Mouse (Mus musculus): ENCODE measurements around the gene Tjp3. TPM values are rescaled to one million over a fixed set of nuclear protein-coding genes. Genes with fewer than 3 reads are reported as not detected.

The Tjp3 gene
- 17.2 TPM for polyA plus RNA-seq (2017; shearing (Covaris generic))

DNA sequence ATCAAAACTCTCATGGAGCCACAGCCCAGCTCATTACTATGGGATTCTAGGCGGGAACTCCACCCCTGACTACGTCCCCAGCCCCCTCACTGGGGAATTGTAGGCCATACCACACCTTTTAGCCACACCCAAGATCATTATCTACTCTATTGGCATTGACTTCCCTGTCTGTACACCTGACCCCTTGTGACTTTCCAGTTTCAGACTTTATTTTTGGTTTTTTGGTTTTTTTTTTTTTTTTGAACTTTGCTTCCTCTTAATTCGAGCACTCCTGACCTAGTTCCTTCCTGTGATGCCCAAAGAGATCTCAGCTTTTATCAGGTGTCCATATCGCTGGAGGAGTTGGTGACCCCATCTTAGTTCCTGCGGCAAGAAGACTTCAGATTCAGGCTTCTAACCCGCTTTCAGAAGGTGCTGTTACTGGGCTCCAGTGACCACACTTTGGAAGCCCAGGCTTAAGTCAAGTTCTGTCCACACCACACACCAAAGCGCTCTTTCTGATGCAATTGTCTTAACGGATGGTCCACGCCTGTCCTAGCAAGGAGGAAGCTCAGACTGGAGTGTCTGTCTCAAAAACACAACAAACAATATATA, at the start of gene Tjp3:
TSS of gene Tjp3 (minus strand) at position 71 of the 594 bp plus-strand sequence.

DNA sequence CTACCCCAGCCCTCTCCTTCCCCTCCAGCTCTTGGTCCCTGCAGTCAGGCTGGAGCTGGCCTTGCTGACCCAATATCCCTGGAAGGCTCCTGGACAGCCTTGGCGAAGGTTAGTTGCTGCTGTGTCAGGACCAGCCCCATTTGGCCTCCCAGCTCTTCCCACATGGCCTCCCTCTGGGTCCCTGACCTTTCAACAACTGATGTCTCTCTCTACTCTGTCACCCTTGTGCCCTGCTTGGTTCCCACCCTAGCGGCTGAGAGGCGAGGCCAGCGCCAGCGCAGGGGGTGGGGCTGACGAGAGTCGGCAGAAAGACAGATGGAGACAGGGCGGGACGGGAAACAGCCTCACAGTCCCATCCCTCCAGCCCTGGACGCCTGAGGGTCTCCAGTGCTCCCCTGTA, 37.0 kb upstream of the Tjp3 start, which contains the start of gene Tbxa2r:
TSS of gene Tbxa2r (plus strand) at position 346 of the 400 bp plus-strand sequence.

DNA sequence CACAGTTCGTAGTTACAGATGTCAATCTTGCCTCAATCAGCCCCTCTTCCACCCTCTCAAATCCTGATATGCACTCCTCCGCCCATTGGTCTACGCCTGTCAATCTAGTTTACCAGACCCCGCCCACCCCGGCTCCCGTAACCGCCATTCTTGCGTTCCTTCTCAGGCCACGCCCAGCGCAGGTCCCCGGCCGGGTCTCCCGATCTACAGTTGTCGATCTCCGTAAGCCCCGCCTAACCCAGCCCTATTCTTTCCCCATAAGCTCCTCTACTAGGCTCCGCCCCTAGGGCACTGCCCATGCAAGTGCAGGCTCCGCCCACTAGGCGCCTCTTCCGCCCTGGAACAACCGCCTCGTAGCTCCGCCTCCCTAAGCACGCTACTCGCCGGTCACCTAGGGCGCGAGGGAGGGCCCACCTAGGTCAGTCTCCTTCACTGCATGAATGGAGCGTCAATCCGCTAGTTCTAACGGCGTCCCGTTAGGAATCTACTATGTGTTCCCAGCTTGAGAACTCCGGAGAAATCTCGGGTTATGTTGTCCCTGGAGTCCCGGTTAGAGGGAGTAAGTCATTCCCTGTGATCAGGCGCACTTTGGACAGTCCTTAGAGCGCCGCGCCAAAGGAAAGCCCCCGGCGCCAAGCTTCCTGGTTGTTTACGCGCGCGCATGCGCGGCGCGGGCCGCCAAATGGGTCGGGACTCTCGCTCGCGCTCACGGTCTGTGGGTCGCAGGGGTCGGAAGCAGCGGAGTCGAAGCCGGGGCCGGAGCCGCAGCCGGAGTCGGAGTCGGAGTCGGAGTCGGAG, 29.4 kb upstream of the Tjp3 start, which contains the start of gene Cactin:
TSS of gene Cactin (plus strand) at position 554 of the 798 bp plus-strand sequence.

DNA sequence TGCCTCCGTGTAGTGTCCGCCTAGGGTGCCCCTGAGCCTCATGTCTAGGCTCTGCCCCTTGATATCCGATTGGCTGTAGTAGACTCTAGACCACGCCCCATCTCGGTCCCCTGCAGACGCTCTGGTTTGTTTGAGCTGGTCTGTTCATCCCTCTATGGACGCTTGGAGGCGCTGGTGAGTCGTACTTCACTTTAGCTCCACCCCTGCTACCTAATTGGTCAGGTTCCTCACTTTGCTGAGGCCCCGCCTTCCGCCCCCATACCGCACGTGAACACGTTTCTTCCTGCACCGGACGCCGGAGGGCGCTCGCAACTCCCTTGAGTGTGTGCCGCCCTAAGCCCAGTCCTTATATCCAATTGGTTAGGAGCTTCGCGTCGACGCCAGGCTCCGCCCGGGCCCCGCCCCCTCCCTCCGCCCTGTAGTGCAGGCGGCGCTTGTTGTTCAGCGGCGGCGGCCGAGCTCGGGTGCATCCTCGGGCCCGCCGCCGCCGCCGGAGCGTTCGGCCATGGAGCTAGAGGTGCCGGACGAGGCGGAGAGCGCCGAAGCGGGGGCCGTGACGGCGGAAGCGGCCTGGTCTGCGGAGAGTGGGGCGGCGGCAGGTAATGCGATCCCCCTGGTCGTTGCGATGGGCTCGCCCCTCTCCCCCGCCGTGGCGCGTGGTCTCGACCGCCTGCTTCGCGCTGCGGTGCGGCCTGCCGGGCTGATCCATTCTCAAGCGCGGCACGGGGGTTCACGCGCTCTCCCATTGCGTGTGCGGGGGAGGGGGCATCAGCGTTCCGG, 1.4 kb upstream of the Tjp3 start, which contains the start of gene Pip5k1c:
TSS of gene Pip5k1c (plus strand) at position 410 of the 780 bp plus-strand sequence.

DNA sequence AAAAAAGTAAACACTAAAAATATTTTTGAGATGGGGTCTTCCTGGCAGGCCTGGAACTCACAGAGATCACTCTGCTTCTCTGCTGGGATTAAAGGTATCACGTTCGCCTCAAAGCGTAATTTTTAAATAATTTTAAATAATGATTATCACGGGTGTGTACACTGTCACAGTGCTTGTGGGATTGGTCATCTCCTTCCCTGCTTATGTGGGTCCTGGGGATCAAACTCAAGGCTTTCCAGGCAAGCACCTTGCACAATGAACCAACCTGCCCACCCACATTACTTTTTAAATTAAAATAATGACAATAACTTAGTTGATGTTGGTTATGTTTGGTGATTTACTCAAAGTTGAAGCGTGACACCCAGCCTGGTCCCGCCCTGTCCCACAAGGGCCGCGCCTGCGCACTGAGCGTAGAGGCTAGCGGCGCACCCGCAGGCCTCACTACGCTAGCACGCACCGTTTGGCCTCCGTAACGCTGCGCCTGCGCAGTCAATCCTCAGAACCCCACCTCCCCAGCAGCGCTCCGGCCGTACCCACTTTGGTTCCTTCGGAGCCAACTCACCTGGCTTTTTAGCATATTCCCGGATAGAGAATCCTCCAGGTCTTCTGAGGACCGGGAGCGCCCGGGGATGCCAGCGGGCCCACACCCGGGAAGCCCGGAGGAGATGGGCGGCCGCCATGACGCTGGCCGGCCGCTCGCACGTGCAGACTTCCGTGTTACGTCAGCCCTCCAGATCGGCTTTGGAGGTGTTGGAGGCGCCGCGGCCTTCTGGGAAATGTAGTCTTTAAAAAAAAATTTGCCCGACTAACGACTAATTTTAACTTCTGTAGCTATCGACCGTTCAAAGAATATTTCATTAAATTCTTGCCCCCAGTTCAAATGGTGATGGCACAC, 24.9 kb downstream of the Tjp3 start, which contains the start of the genes Mrpl54 and Apba3:
TSS of gene Mrpl54 (minus strand) at position 724 of the 895 bp plus-strand sequence.
TSS of gene Apba3 (plus strand) at position 750 of the 895 bp plus-strand sequence.

DNA sequence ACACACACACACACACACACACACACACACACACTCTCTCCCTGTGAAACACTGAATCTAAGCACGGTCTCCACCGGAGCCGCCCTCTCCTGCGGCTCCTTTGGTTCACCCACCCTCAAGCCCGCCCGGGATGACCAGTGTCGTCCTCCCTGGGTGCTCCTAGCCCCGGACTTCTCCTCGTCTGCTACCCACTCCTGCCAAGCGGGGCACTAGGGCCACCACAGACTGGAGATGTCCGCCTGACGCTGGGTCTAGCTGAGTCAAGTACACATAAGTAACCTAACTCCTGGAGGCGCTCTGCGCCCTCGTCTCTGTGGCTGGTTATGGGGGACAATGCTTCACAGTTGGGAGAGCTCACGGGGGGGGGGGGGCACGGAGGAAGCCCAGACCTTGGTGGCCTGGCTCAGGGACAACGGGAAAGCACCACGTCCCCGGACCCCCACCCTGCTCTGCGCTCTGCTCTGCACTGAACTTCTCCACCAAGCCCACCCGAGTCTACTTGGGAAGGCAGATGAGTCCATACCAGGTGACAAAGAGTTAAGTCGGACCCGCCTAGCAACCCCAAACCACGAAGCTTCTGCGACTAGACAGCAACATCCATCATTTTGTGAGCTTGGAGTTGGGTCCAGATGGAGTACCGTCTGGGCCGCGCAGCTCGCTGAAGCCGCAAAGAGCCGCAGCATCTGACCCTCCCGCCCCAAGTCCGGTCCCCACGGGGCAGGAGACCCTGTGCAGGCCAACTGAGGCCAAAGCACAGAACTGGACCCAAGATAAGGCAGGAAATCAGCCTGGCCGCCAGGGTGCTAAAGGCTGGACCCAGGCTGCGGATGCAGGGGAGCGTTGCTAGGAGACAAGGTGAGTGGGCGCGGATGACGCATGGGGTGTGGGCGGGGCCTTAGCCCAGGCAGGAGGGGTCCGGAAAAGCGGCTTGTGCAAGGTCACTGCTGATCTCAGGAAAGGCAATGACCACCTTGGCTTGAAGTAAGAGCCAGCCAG, 38.7 kb downstream of the Tjp3 start, which contains the start of gene Matk:
TSS of gene Matk (plus strand) at position 512 of the 996 bp plus-strand sequence.

DNA sequence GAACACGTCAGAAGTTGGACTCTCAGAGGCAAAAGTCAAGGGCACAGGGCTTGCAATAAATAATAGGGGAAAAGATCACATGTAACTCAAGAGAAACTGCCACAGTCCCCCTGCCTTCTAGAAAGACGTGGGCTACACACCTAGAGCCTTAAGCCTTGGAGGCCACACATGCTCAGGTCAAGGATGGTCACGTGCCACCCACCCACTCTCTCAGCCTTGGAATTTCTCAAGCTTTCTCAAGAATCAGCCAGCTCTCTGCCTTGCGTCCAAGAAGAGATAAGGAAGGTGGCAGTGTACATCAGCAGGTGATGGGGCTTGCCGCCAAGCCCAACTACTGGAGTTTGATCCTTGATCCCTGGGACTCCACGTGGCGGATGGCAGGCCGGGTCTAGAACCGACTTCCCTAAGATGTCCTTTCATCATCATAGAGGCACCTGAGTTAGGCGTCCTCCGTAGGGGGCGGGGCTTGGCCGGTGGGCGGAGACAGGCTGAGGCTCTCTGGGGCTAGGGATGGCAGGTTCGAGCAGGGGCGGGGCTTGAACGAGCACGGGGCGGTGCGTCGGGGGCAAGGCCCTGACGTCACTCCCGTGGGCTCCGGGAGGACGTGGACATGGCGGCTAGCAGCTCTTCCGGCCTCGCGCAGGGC, 58.7 kb downstream of the Tjp3 start, which contains the start of gene Zfr2:
TSS of gene Zfr2 (plus strand) at position 576 of the 646 bp plus-strand sequence.

DNA sequence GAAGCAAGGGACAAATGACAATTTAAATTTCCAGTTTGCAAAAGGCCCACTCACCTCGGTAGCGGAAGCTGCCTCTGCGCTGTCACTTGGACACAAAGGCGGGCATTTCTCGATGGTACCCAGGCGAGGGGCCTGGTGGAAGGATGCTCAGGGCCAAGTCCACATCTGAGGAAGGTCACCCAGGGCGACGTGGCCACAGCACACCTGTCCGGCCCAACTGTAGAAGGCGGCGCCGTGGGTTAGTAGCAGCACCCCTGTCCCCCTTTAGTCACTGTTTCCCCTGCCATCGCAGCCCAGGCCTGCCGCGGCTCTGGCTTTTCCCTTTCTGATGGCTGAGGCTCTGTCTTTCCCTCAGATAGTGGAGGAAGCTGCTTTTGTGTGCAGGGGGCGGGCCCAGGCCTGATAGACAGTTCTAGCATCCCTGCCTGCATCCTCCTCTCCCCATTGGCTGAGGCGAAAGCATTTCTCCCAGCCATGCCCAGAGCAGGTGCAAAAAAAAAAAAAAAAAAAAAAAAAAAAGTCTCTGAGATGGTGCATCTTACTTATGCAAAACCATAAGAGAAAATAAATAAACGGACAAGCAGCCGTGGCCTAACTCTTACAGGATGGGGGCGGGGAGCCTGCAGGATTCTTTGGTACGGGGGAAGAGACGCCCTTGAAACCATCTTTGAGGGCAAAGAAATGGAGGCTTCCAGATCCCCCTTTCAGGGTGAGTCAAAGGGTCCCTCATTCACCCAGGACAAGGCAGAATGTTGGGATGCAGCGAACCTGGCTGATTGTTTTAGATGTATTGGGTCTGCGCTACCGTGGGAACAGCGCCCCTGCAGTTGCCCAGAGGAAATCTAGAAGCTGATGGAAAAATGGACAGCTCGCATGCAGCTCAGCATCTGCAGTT, 60.7 kb downstream of the Tjp3 start, which contains the start of gene Atcay:
TSS of gene Atcay (minus strand) at position 396 of the 895 bp plus-strand sequence.

Other genes starting within 250 kb of the Tjp3 start
- gene Sgta, start 231.4 kb downstream of the Tjp3 start, polyA plus RNA-seq (2017; shearing (Covaris generic)): 105 TPM
- gene Thop1, start 221.5 kb downstream of the Tjp3 start, polyA plus RNA-seq (2017; shearing (Covaris generic)): 10.9 TPM
- 0.28 TPM for gene Creb3l3, start 192.7 kb downstream of the Tjp3 start, polyA plus RNA-seq (2017; shearing (Covaris generic))
- 177 TPM for gene Map2k2, start 185.7 kb downstream of the Tjp3 start, polyA plus RNA-seq (2017; shearing (Covaris generic))
- gene Zbtb7a, start 156.4 kb downstream of the Tjp3 start, polyA plus RNA-seq (2017; shearing (Covaris generic)): 79.4 TPM
- gene Pias4, start 123.7 kb downstream of the Tjp3 start, polyA plus RNA-seq (2017; shearing (Covaris generic)): 57.9 TPM
- gene Eef2, start 115.0 kb downstream of the Tjp3 start, polyA plus RNA-seq (2017; shearing (Covaris generic)): 670 TPM
- gene Dapk3, start 108.6 kb downstream of the Tjp3 start, polyA plus RNA-seq (2017; shearing (Covaris generic)): 96.8 TPM
- gene 4930442H23Rik, start 107.7 kb downstream of the Tjp3 start, polyA plus RNA-seq (2017; shearing (Covaris generic)): not detected
- 0.28 TPM for gene Nmrk2, start 89.5 kb downstream of the Tjp3 start, polyA plus RNA-seq (2017; shearing (Covaris generic))
- gene Atcay, start 60.7 kb downstream of the Tjp3 start, polyA plus RNA-seq (2017; shearing (Covaris generic)): 3.4 TPM
- gene Zfr2, start 58.4 kb downstream of the Tjp3 start, polyA plus RNA-seq (2017; shearing (Covaris generic)): 5.4 TPM
- 88.9 TPM for gene Matk, start 38.6 kb downstream of the Tjp3 start, polyA plus RNA-seq (2017; shearing (Covaris generic))
- gene Mrpl54, start 24.6 kb downstream of the Tjp3 start, polyA plus RNA-seq (2017; shearing (Covaris generic)): 106 TPM
- 46.1 TPM for gene Apba3, start 24.6 kb downstream of the Tjp3 start, polyA plus RNA-seq (2017; shearing (Covaris generic))
- gene Pip5k1c, start 1.4 kb upstream of the Tjp3 start, polyA plus RNA-seq (2017; shearing (Covaris generic)): 104 TPM
- 70.5 TPM for gene Cactin, start 29.5 kb upstream of the Tjp3 start, polyA plus RNA-seq (2017; shearing (Covaris generic))
- gene Tbxa2r, start 37.1 kb upstream of the Tjp3 start, polyA plus RNA-seq (2017; shearing (Covaris generic)): 73.4 TPM
- gene Gipc3, start 51.7 kb upstream of the Tjp3 start, polyA plus RNA-seq (2017; shearing (Covaris generic)): 0.24 TPM
- gene Hmg20b, start 58.9 kb upstream of the Tjp3 start, polyA plus RNA-seq (2017; shearing (Covaris generic)): 42.7 TPM
- gene Mfsd12, start 65.9 kb upstream of the Tjp3 start, polyA plus RNA-seq (2017; shearing (Covaris generic)): 6.1 TPM
- gene 4930404N11Rik, start 74.2 kb upstream of the Tjp3 start, polyA plus RNA-seq (2017; shearing (Covaris generic)): 3.2 TPM
- gene Fzr1, start 86.9 kb upstream of the Tjp3 start, polyA plus RNA-seq (2017; shearing (Covaris generic)): 65.5 TPM
- 44.3 TPM for gene Dohh, start 92.8 kb upstream of the Tjp3 start, polyA plus RNA-seq (2017; shearing (Covaris generic))
- gene Gm48551, start 92.9 kb upstream of the Tjp3 start, polyA plus RNA-seq (2017; shearing (Covaris generic)): 5.8 TPM
- gene Gm48552, start 97.4 kb upstream of the Tjp3 start, polyA plus RNA-seq (2017; shearing (Covaris generic)): 0.75 TPM
- 6.1 TPM for gene Smim24, start 101.5 kb upstream of the Tjp3 start, polyA plus RNA-seq (2017; shearing (Covaris generic))
- 21.0 TPM for gene Nfic, start 164.1 kb upstream of the Tjp3 start, polyA plus RNA-seq (2017; shearing (Covaris generic))
- gene Celf5, start 191.1 kb upstream of the Tjp3 start, polyA plus RNA-seq (2017; shearing (Covaris generic)): 0.20 TPM
- 164 TPM for gene Ncln, start 204.8 kb upstream of the Tjp3 start, polyA plus RNA-seq (2017; shearing (Covaris generic))
- 90.1 TPM for gene S1pr4, start 208.6 kb upstream of the Tjp3 start, polyA plus RNA-seq (2017; shearing (Covaris generic))
- gene Gna15, start 232.6 kb upstream of the Tjp3 start, polyA plus RNA-seq (2017; shearing (Covaris generic)): 18.1 TPM